In genomic region chr1:184836350-184836749, GRCm38 (mm10) we compare ENCODE assay signal across 30 mouse cellular contexts. TPM values are rescaled to one million over a fixed set of nuclear protein-coding genes. Genes with fewer than 3 reads are reported as not detected.
A peak's percentile ranks its signal among the peaks of the same experiment; 100 is the strongest.
DNase-seq lines count a peak whose midpoint lies in the region; ATAC-seq and TF ChIP-seq lines count a peak whose summit lies in the region.
"Had no signal": no experiment of that assay in that cellular context is flagged by ENCODE, and none has a peak within 500 bp of the region (broad histone marks: within the 10 kb centered on the region; RNA-seq: fewer than 3 reads in every experiment).

No protein-coding gene starts in this region.

- no peak overlapping the region for H3K9ac ChIP-seq in intestine, embryonic 16.5 days (ENCODE audit: low read depth, low read length)
- H3K9ac ChIP-seq in intestine, embryonic 15.5 days, result no peak overlapping the region
- no peak overlapping the region for H3K9ac ChIP-seq in ES-E14 (ENCODE audit: insufficient read depth, low read depth, low read length, poor library complexity, severe bottlenecking)
- H3K9ac ChIP-seq in intestine, postnatal 0 days (ENCODE audit: low read depth, low read length), result no peak overlapping the region
- H3K9ac ChIP-seq: embryonic facial prominence, embryonic 13.5 days; forebrain, embryonic 12.5 days; forebrain, embryonic 15.5 days; heart, embryonic 13.5 days; hindbrain, embryonic 14.5 days had no signal

- ATAC-seq in intestine, embryonic 16.5 days, result peak; percentile 33; the same call in 1 of the 2 replicates
- ATAC-seq in intestine, embryonic 15.5 days, result no peak; the same call in 1 of the 2 replicates
- ATAC-seq in intestine, postnatal 0 days, result peak; percentile 21; the same call in 1 of the 2 replicates
- ATAC-seq: forebrain, embryonic 15.5 days; hindbrain, postnatal 0 days; inflammation-experienced regulatory T-cells, adult 6 months had no signal

- H3K4me2 ChIP-seq in intestine, embryonic 16.5 days (ENCODE audit: low read depth, low read length), result no peak overlapping the region
- H3K4me2 ChIP-seq in intestine, embryonic 15.5 days (replicated peaks), result no peak overlapping the region
- no peak overlapping the region for H3K4me2 ChIP-seq in intestine, postnatal 0 days (replicated peaks; ENCODE audit: low read depth)
- H3K4me2 ChIP-seq: embryonic facial prominence, embryonic 13.5 days; forebrain, embryonic 12.5 days; forebrain, embryonic 15.5 days; heart, embryonic 13.5 days; hindbrain, embryonic 14.5 days had no signal

- no peaks in the 10 kb centered on the region for H3K9me3 ChIP-seq in intestine, embryonic 16.5 days (ENCODE audit: control insufficient read depth, low read length)
- no peaks in the 10 kb centered on the region for H3K9me3 ChIP-seq in intestine, embryonic 15.5 days
- no peaks in the 10 kb centered on the region for H3K9me3 ChIP-seq in ES-E14 (ENCODE audit: control insufficient read depth, insufficient read depth, low read depth, low read length)
- no peaks in the 10 kb centered on the region for H3K9me3 ChIP-seq in intestine, postnatal 0 days (ENCODE audit: control insufficient read depth)
- H3K9me3 ChIP-seq: embryonic facial prominence, embryonic 10.5 days; embryonic facial prominence, embryonic 13.5 days; forebrain, embryonic 12.5 days; forebrain, embryonic 15.5 days; heart, embryonic 13.5 days had no signal

- H3K4me1 ChIP-seq in intestine, embryonic 16.5 days (ENCODE audit: control insufficient read depth, insufficient read depth, low read length), result peaks cover 9% of the 10 kb centered on the region
- no peaks in the 10 kb centered on the region for H3K4me1 ChIP-seq in intestine, embryonic 15.5 days (replicated peaks)
- H3K4me1 ChIP-seq in ES-E14 (ENCODE audit: control insufficient read depth in 2 of 2, insufficient read depth in 2 of 2, low read length in 2 of 2, poor library complexity in 1 of 2), result peaks cover 0 to 9% of the 10 kb centered on the region in 2 experiments; a peak in 2 of 4 replicates
- no peaks in the 10 kb centered on the region for H3K4me1 ChIP-seq in intestine, postnatal 0 days (replicated peaks; ENCODE audit: control insufficient read depth, insufficient read depth, low read length)
- H3K4me1 ChIP-seq: embryonic facial prominence, embryonic 10.5 days; embryonic facial prominence, embryonic 13.5 days; forebrain, embryonic 12.5 days; forebrain, embryonic 15.5 days; heart, embryonic 13.5 days had no signal

- peak overlapping the region; percentile 15; the same call in 1 of the 2 replicates for H3K27ac ChIP-seq in intestine, embryonic 16.5 days (ENCODE audit: low read length)
- H3K27ac ChIP-seq in intestine, embryonic 15.5 days, result no peak overlapping the region
- no peak overlapping the region for H3K27ac ChIP-seq in ES-E14 (ENCODE audit: insufficient read depth, low read depth, low read length, poor library complexity, severe bottlenecking)
- H3K27ac ChIP-seq in intestine, postnatal 0 days (ENCODE audit: low read depth, low read length), result peak overlapping the region; percentile 46
- H3K27ac ChIP-seq: embryonic facial prominence, embryonic 10.5 days; embryonic facial prominence, embryonic 13.5 days; forebrain, embryonic 12.5 days; forebrain, embryonic 15.5 days; heart, embryonic 13.5 days; hindbrain, embryonic 14.5 days; hindbrain, postnatal 0 days had no signal

- 78% methylated on average over 5 of the region's 5 CpGs for WGBS in intestine, embryonic 16.5 days
- 84% methylated on average over 5 of the region's 5 CpGs for WGBS in intestine, embryonic 15.5 days
- WGBS in intestine, postnatal 0 days, result 73% methylated on average over 5 of the region's 5 CpGs

- H3K36me3 ChIP-seq in intestine, embryonic 16.5 days (ENCODE audit: control insufficient read depth, insufficient read depth, low read length), result peaks cover 25% of the 10 kb centered on the region
- peaks cover 20% of the 10 kb centered on the region for H3K36me3 ChIP-seq in intestine, embryonic 15.5 days
- peaks cover 2% of the 10 kb centered on the region; the same call in 1 of the 2 replicates for H3K36me3 ChIP-seq in ES-E14 (ENCODE audit: control insufficient read depth, insufficient read depth, low read length, poor library complexity, severe bottlenecking)
- H3K36me3 ChIP-seq in intestine, postnatal 0 days (ENCODE audit: control insufficient read depth, insufficient read depth), result peaks cover 53% of the 10 kb centered on the region

- in situ Hi-C loops in ES-E14 (cut with MboI; ENCODE audit: low sequenced_read_pairs in 2 of 2, unreplicated experiment in 2 of 2), result no loop called here

- no peaks in the 10 kb centered on the region for H3K27me3 ChIP-seq in intestine, embryonic 16.5 days (replicated peaks; ENCODE audit: control insufficient read depth, insufficient read depth, low read length)
- no peaks in the 10 kb centered on the region for H3K27me3 ChIP-seq in intestine, embryonic 15.5 days (replicated peaks)
- H3K27me3 ChIP-seq in intestine, postnatal 0 days (replicated peaks; ENCODE audit: control insufficient read depth, insufficient read depth, low read length), result no peaks in the 10 kb centered on the region
- H3K27me3 ChIP-seq: embryonic facial prominence, embryonic 13.5 days; forebrain, embryonic 12.5 days; forebrain, embryonic 15.5 days; heart, embryonic 13.5 days had no signal

- DNase-seq in A20 (ENCODE audit: low read depth, low spot score) (peak; percentile 15), ES-E14 (ENCODE audit: low read depth, low spot score) (peak; percentile 20)
- no peak for DNase-seq in cerebellum, postnatal 36 days
- DNase-seq in testis, postnatal 10 days (ENCODE audit: low spot score), result no peak
- no peak for DNase-seq in left cerebral cortex, adult 8-10 months (ENCODE audit: low spot score in 2 of 2)
- DNase-seq: adrenal gland, adult 2 months; adrenal gland, postnatal 14 days; B cell, adult 2 months; cerebellum, adult 11 months; cerebellum, adult 2 months; cerebellum, adult 9-11 months; cerebellum, postnatal 25 days; embryo, embryonic 11 days; gastrocnemius, postnatal 25 days; heart, adult 18-20 months; heart, postnatal 14 days; heart, postnatal 4 days had no signal

- H3K4me3 ChIP-seq in intestine, embryonic 16.5 days (ENCODE audit: low read length), result no peak overlapping the region
- H3K4me3 ChIP-seq in intestine, embryonic 15.5 days (replicated peaks), result no peak overlapping the region
- no peak overlapping the region for H3K4me3 ChIP-seq in ES-E14 (ENCODE audit: insufficient read depth in 1 of 2, low read depth in 1 of 2, low read length in 2 of 2, poor library complexity in 1 of 2, severe bottlenecking in 1 of 2)
- H3K4me3 ChIP-seq in intestine, postnatal 0 days (ENCODE audit: low read depth, low read length), result no peak overlapping the region
- H3K4me3 ChIP-seq: embryonic facial prominence, embryonic 10.5 days; embryonic facial prominence, embryonic 13.5 days; erythroblast, embryonic 14.5 days; forebrain, embryonic 12.5 days; forebrain, embryonic 15.5 days; heart, embryonic 13.5 days had no signal

- no peak for TF ChIP-seq CTCF in intestine, postnatal 0 days (IDR thresholded peaks at IDR 0.05; ENCODE audit: low read depth)

TF ChIP-seq in ES-E14, 5 proteins besides CTCF, POLR2A, EP300 and RAD21:
- TF ChIP-seq ZC3H11A (IDR thresholded peaks at IDR 0.05; ENCODE audit: borderline replicate concordance, low read depth, low read length) (no peak), MAFK (IDR thresholded peaks at IDR 0.05; ENCODE audit: insufficient read depth, low read depth, low read length) (no peak), HCFC1 (IDR thresholded peaks at IDR 0.05; ENCODE audit: borderline replicate concordance, insufficient read depth, low read length) (no peak), CHD2 (IDR thresholded peaks at IDR 0.05; ENCODE audit: low read depth, low read length) (no peak), ZNF384 (IDR thresholded peaks at IDR 0.05; ENCODE audit: low read depth, low read length) (no peak)
TF ChIP-seq in ES-E14: peak in this region for 0.

RNA-seq across cellular contexts. Expression of gene Marc2, which starts 9.9 kb away (rescaled TPM):
- polyA plus RNA-seq in intestine, embryonic 16.5 days (2015; fragmentation: Nextera tagmentation; extraction: Ambion mirVana), result 404 and 475 TPM in 2 replicates
- 361 and 402 TPM in 2 replicates for polyA plus RNA-seq in intestine, embryonic 15.5 days (2015; fragmentation: Nextera tagmentation; extraction: Ambion mirVana)
- total RNA-seq in ES-E14 (2012; rRNA removed), result 58.1 and 76.4 TPM in 2 replicates
- 555 and 620 TPM in 2 replicates for polyA plus RNA-seq in intestine, postnatal 0 days (2015; fragmentation: Nextera tagmentation; extraction: Ambion mirVana)
- 100 to 1,000 TPM; 154 to 172 (median 165) TPM for total RNA-seq in left cerebral cortex, adult 8-10 months (2022)

RNA-seq across cellular contexts. Expression of gene Marc1, which starts 25.2 kb away (rescaled TPM):
- 1.1 and 1.5 TPM in 2 replicates for polyA plus RNA-seq in intestine, embryonic 16.5 days (2015; fragmentation: Nextera tagmentation; extraction: Ambion mirVana)
- 0.86 and 0.88 TPM in 2 replicates for polyA plus RNA-seq in intestine, embryonic 15.5 days (2015; fragmentation: Nextera tagmentation; extraction: Ambion mirVana)
- total RNA-seq in ES-E14 (2012; rRNA removed), result 0.18 TPM in 1 of 2 replicates, not detected in the other
- polyA plus RNA-seq in intestine, postnatal 0 days (2015; fragmentation: Nextera tagmentation; extraction: Ambion mirVana), result 1.5 and 1.6 TPM in 2 replicates
- total RNA-seq in left cerebral cortex, adult 8-10 months (2022), result under 1 TPM in 1 of 4 experiments, not detected in 3; 0.28 TPM
- total RNA-seq: heart, postnatal 14 days had no signal
- polyA plus RNA-seq: cerebellum, adult 2 months; embryonic facial prominence, embryonic 13.5 days; erythroblast, embryonic 14.5 days; forebrain, embryonic 15.5 days; heart, embryonic 13.5 days; inflammation-experienced regulatory T-cells, adult 6 months had no signal

RNA-seq across cellular contexts. Expression of gene C130074G19Rik, which starts 46.7 kb away (rescaled TPM):
- polyA plus RNA-seq in intestine, embryonic 16.5 days (2015; fragmentation: Nextera tagmentation; extraction: Ambion mirVana), result 1.8 and 2.0 TPM in 2 replicates
- polyA plus RNA-seq in intestine, embryonic 15.5 days (2015; fragmentation: Nextera tagmentation; extraction: Ambion mirVana), result 2.3 and 2.7 TPM in 2 replicates
- 1.4 and 1.6 TPM in 2 replicates for total RNA-seq in ES-E14 (2012; rRNA removed)
- polyA plus RNA-seq in intestine, postnatal 0 days (2015; fragmentation: Nextera tagmentation; extraction: Ambion mirVana), result 6.3 and 6.4 TPM in 2 replicates
- total RNA-seq in left cerebral cortex, adult 8-10 months (2022), result 10 to 100 TPM; 45.6 to 56.4 (median 48.8) TPM
- total RNA-seq: MEL had no signal
- polyA plus RNA-seq: inflammation-experienced regulatory T-cells, adult 6 months had no signal

Comparison
In these comparisons a context has a peak if more than half of its experiments do, and no peak if none do; other contexts are left out.
1. H3K27ac ChIP-seq: peak in intestine, embryonic 16.5 days (single experiment) and intestine, postnatal 0 days (single experiment); none in intestine, embryonic 15.5 days (single experiment) and ES-E14 (single experiment).
2. DNase-seq: peak in A20 (single experiment) and ES-E14 (single experiment); none in cerebellum, postnatal 36 days (0 of 2), testis, postnatal 10 days (single experiment) and left cerebral cortex, adult 8-10 months (0 of 2).